Mouse (Mus musculus): ENCODE results near the gene Hdgf.

The Hdgf gene

DNA sequence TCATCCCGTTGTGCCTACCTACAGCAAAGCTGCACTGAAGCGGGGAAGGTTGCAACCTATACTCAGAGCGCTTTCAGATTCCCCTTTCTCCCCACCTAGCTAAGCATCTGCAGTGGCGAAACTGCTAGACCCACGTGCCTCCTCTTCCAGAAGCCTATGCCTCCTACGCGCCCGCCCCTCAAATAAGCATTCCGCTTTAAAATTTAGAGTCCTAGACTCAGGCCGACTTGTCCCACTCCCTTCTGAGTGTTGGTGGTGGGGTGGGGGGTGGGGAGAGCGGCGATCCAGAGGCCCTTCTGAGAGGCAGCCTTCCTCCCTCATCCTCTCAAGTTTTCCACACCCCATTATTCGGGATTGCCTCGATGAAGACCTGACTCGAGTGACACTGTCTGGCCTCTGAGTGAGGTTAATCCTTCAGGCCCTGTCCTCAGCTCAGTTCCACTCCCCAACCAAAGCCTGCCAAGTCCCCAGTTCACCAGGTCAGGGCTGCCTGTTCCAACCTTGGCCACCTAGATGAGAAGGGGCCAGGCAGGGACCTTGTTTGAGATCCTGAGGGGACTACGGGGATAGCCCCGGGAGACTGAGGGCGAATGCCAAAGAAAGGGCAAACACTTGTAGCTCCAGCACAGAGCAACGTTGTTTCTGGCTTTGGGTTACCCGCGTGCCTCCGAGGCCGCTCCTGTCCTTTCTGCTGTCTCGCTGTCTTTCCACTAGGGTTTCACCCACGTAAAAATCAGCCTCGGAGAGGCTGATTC lies 41.1 kb downstream of the Hdgf start:
- DNase-seq: peak; percentile 44

- DNase-seq: peak; percentile 77
Measured at GRCm38 (mm10) chr3:87947811-87948199, 41.7 kb downstream of the Hdgf start.

DNA sequence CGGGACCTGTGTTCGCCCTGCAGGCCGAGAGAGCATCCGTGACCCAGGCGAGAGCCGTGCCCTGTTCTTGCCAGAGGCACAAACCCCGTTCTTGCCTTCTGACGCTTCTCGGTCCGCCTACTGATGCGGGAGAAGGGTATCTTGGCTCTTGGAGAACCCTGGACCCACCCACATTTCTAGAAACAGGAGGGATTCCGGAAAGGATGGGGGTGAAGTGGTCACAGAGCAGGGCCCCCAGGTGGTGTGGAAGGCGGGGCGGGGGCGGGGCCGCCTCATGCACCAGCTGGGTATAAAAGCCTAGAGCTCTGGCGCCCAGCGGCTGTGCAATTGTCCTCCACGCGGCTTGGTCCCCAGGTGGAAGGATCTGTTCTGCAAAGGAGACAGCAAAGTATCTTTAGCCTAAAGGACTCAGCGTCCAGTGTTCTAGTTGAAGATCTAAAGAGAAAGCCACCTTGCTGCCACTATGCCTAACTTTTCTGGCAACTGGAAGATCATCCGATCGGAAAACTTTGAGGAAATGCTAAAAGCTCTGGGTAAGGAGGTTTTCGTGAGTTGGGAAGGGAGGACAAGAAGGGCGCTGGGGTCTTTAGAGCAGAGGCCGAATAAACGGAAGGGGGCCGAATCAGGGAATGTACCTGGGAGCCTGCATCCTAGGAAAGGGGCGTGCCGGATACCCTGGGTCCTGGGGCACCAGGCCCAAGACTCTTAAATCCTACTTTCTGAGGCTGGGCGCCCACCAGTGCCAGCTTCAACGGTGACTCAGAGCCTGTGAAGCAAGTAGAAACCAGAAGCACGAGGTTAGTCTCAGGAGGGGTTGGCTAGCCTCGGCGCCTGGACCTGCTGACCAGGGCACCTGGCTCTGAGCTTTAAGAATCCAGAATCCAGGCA lies 42.5 kb downstream of the Hdgf start, which contains the start of gene Crabp2:
TSS of gene Crabp2 (plus strand) at position 289 of the 888 bp plus-strand sequence.
- DNase-seq: peak; percentile 63

- DNase-seq: peak; percentile 30
Measured at GRCm38 (mm10) chr3:87949266-87949954, 43.3 kb downstream of the Hdgf start.

- DNase-seq: peak; percentile 54
Measured at GRCm38 (mm10) chr3:87949955-87950515, 43.9 kb downstream of the Hdgf start.

DNA sequence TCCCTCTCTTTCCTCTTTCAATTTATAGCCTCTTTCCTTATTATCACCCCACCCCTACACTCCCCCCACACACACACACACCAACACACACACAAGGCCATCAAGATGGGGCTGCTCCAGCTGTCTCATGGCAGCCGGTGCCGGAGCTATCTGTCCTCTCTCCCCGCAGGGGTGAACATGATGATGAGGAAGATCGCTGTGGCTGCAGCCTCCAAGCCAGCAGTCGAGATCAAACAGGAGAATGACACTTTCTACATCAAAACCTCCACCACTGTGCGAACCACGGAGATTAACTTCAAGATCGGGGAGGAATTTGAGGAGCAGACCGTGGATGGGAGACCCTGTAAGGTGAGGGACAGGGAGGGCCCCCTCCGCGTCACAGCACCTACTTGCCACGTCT lies 45.8 kb downstream of the Hdgf start:
- no peak for DNase-seq

- DNase-seq: peak; percentile 75
Measured at GRCm38 (mm10) chr3:87952440-87952839, 46.3 kb downstream of the Hdgf start.

- DNase-seq: no peak
Measured at GRCm38 (mm10) chr3:87958056-87958455, 51.9 kb downstream of the Hdgf start.

- no peak for DNase-seq
Measured at GRCm38 (mm10) chr3:87958476-87958875, 52.4 kb downstream of the Hdgf start.

DNA sequence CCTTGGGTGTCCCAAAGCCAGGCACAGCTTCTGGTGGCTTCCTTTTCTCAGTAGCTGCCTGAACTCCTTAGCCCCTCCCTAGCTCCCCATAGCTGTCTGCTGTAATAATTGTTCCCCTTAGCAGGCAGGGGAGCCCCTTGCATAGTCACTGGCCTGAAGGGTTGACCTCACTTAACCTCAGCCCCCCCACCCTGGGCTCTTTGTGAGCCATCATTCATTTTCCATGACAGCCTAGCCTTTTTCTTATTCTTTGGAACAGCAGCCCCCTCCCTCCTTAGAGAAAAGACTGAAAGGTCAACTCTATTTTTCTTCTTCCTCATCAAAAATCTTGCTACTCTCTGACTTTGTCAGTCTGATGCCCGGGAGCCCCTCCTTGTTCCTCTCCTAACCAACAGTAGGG lies 52.8 kb downstream of the Hdgf start:
- no peak for DNase-seq

DNA sequence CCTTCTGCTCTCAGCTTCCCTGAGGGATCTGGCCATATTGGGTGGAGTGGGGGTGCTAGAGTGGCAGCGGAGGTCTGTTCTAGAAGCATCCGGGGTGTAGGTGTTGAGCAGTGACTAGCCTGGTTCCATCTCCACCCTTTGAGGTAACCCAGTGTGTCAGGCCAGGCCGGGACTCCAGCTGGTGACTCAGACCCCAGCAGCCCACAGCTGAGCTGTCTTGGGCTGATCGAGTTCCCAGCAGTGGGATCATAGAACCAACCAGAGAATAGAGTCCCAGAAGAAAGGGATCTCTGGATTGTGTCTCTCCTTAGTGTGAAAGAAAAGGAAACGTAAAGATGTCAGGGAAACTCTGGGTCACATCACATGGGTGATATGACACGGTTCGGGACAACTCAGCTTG lies 53.2 kb downstream of the Hdgf start:
- no peak for DNase-seq

- DNase-seq: no peak
Measured at GRCm38 (mm10) chr3:87960191-87960585, 54.1 kb downstream of the Hdgf start.

DNA sequence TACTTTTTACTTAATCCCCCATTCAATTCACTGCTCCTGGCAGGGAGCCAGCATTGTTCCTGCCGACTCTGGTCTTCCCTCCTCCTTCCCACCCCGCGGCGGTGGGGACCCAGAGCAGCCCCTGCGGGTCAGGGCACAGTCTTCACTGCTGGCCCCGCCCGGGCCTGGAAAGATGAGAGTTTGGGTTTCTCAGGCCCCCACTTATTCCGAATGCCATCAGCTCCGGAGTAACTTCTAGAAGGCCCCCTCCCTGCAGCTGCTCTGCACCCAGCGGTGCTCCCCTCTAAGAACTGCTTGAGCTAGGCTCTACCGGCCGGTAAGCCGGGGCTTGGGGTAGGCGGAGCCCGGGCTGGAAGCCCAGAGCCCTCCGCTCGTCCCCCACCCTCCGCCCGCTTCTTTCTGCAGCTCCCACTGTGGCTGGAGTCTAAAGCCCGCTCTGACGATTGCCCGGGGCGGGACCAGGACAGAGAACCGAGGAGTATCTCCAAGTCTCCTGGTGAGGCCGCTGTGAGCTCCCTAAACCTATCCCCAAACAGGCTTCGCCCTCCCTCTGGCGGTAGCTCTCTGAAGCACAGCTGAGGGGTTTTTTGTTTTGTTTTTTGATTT lies 54.6 kb downstream of the Hdgf start:
- DNase-seq: peak; percentile 99

Data from retina, postnatal 1 day (tissue).